Mouse (Mus musculus) heart, embryonic 15.5 days (tissue): Measurements from ENCODE around the gene Fcrl5. TPM values are rescaled to one million over a fixed set of nuclear protein-coding genes. Genes with fewer than 3 reads are reported as not detected.

Source experiments
- ATAC-seq: fragments of 200-750 bp; cut with Nextera tagmentation; replicated peaks from 2 replicates; pipeline ENCODE4 v1.8.0; 2017; ENCODE audit warnings: low read depth, moderate TSS enrichment; ENCODE audit not compliant: insufficient number of reproducible peaks, insufficient read depth, low FRiP score
- H3K27ac ChIP-seq: fragments of 300-500 bp; sonication (generic); 2 replicates; pipeline ENCODE4 v1.5.1; 2015; ENCODE audit warnings: mild to moderate bottlenecking, inconsistent platforms
- H3K27me3 ChIP-seq: fragments of 300-500 bp; sonication (generic); 2 replicates; pipeline ENCODE4 v1.6.1; 2015; ENCODE audit warnings: inconsistent platforms
- H3K36me3 ChIP-seq: fragments of 300-500 bp; sonication (generic); 2 replicates; pipeline ENCODE4 v1.6.1; 2015; ENCODE audit warnings: mild to moderate bottlenecking, inconsistent platforms
- H3K4me1 ChIP-seq: fragments of 300-500 bp; sonication (generic); replicated peaks from 2 replicates; pipeline ENCODE4 v1.6.1; 2015; ENCODE audit warnings: inconsistent platforms
- H3K4me2 ChIP-seq: fragments of 300-500 bp; sonication (generic); 2 replicates; pipeline ENCODE4 v1.6.1; 2015; ENCODE audit warnings: inconsistent platforms, mild to moderate bottlenecking, moderate library complexity
- H3K4me3 ChIP-seq: fragments of 300-500 bp; sonication (generic); 2 replicates; pipeline ENCODE4 v1.5.1; 2015; ENCODE audit warnings: mild to moderate bottlenecking, inconsistent platforms
- H3K9ac ChIP-seq: fragments of 300-500 bp; sonication (generic); 2 replicates; pipeline ENCODE4 v1.6.1; 2015; ENCODE audit warnings: mild to moderate bottlenecking, inconsistent platforms
- H3K9me3 ChIP-seq: fragments of 300-500 bp; sonication (generic); replicated peaks from 2 replicates; pipeline ENCODE4 v1.6.1; 2016; ENCODE audit warnings: inconsistent platforms
- WGBS: fragments of 180-500 bp; shearing (Covaris S2); methylation state at CpG from one replicate; pipeline ENCODE4 v1.1.7; 2015; ENCODE audit warnings: mixed read lengths; 5-methylcytosine and 5-hydroxymethylcytosine counted together
- polyA plus RNA-seq: library from polyadenylated mRNA; unstranded; fragments of >200 nt; fragmentation: Nextera tagmentation; extraction: Ambion mirVana; gene quantifications from 2 replicates; pipeline ENCODE4 v1.2.1, GENCODE M21; 2015

The Fcrl5 gene
- polyA plus RNA-seq, 1 experiment from 2014 or later: not detected

DNA sequence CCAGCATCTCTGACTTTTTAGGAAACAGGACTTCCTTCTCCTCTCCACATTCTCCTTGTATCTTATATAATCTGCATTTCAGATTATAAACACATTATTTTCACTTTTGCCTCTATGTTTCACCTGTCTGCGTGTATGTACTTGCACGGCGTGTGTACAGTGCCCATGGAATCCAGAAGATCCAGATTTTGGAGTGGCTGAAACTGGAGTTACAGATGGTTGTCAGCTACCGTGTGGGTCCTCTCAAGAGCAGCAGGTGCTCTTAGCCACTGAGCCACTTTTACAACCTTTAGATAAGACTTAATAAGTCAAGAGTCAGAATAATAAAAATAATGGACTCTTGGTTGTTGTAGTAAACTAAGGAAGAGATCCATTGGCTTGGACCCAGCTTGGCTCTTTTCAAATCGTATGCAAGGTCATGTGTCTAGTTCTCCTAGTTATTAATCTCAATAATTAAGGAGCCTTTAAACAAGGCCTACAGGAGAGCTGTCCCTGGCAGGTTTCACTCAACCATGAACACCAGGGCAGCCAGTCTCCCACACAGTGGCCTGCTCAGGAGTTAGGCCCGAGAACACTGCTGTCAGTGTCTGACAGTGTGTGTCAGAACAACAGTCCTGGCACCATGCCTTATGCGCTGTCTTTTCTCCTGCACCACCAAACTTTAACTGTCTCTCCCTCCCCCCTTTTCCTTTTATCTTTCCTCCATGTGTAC lies 98.2 kb downstream of the Fcrl5 start:
- ATAC-seq: no peak
- H3K9me3 ChIP-seq: no peaks in the 10 kb centered on the region
- WGBS: 86% methylated on average over 7 of the region's 7 CpGs
- no peaks in the 10 kb centered on the region for H3K27me3 ChIP-seq
- no peak overlapping the region for H3K9ac ChIP-seq
- H3K36me3 ChIP-seq: peaks cover 82% of the 10 kb centered on the region
- no peak overlapping the region for H3K4me2 ChIP-seq
- H3K27ac ChIP-seq: no peak overlapping the region
- peaks cover 24% of the 10 kb centered on the region for H3K4me1 ChIP-seq
- no peak overlapping the region for H3K4me3 ChIP-seq

DNA sequence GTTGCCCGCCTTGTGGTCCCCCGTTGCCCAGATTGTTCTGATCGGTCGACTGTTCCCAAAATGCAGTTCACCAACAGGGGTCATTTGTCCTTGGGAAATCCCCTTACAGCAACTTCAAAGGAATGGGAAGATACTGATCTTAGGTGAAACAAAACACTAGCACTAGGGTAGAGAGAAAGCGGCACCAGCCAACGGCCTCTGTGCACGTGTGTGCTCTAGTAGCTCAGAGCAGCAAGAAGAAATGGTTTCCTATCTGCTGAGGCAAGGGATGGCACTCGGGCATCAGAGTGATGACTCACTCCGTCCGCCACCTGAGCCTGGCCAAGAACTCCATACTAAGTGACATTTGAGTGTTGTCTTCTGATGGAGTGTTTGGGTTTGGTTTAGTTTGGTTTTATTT lies 102.5 kb downstream of the Fcrl5 start:
- WGBS: 48% methylated on average over 10 of the region's 10 CpGs
- no peaks in the 10 kb centered on the region for H3K27me3 ChIP-seq

DNA sequence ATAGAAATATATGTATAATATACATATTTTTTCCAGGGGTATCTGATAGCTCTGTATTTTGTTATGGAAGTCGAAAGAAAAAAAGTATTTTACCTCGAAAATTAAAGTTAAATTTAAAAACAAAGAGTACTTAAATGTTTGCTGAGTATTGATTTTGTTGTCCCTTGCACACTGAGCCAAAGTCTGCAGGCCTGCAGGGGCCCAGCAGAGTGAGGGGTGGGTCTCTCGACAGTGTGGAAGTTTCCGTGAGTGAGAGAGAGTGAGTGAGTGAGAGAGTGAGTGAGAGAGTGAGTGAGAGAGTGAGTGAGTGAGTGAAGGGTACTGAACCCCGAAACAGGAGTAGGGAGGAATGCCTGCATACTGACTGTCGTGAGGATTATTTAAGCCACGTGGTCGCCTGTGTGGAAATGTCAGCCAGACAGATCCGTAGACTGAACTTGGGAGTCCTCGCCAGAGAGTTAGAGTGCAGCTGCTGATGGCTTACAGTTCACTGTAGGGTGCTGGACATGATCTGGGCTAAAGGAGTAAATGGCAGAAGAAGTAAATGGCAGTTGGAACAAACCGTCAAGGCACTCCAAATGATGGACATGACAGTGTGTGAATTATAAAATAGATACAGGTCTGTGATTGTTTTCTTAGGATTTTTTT lies 104.6 kb downstream of the Fcrl5 start:
- H3K9me3 ChIP-seq: no peaks in the 10 kb centered on the region
- peak overlapping the region; percentile 13; the same call in 1 of the 2 replicates for H3K4me2 ChIP-seq
- H3K4me3 ChIP-seq: no peak overlapping the region
- peaks cover 26% of the 10 kb centered on the region for H3K36me3 ChIP-seq
- 58% methylated on average over 11 of the region's 11 CpGs for WGBS
- H3K27ac ChIP-seq: peak overlapping the region; percentile 80
- no peak overlapping the region for H3K9ac ChIP-seq
- ATAC-seq: no peak
- H3K27me3 ChIP-seq: no peaks in the 10 kb centered on the region
- peaks cover 63% of the 10 kb centered on the region for H3K4me1 ChIP-seq

More for the DNA sequence above, 102.5 kb downstream of the Fcrl5 start:
- H3K9me3 ChIP-seq: no peaks in the 10 kb centered on the region
- no peak overlapping the region for H3K4me3 ChIP-seq
- H3K27ac ChIP-seq: no peak overlapping the region
- H3K4me1 ChIP-seq: peaks cover 60% of the 10 kb centered on the region
- ATAC-seq: no peak
- no peak overlapping the region for H3K9ac ChIP-seq
- peaks cover 47% of the 10 kb centered on the region for H3K36me3 ChIP-seq
- no peak overlapping the region for H3K4me2 ChIP-seq

DNA sequence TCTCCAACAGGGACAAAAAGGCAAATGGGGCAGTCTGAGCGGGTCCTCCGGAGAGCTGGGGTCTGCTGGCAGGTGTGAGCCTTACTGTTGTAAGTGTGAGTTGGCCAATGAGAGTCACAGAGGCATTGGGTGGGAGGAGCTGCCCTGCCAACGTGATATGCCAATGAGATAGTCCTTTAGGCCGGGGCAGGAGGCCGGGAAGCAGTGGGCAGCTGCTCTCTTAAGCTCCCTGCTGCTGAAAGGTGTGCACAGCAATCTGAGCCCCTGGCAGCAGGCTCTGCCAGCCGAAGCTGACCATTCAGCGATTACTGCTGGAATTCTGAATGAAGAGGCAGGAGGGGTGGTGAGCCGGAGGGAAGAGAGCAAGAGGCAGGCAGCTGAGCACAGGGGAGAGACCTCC lies 105.1 kb downstream of the Fcrl5 start:
- Histone ChIP-seq H3K4me1 (peaks cover 63% of the 10 kb centered on the region), H3K36me3 (peaks cover 20% of the 10 kb centered on the region), H3K27ac (peak overlapping the region; percentile 80), H3K9ac (no peak overlapping the region), H3K9me3 (no peaks in the 10 kb centered on the region), H3K4me2 (peak overlapping the region; percentile 13), H3K4me3 (no peak overlapping the region), H3K27me3 (no peaks in the 10 kb centered on the region)
- ATAC-seq: no peak
- 24% methylated on average over 8 of the region's 8 CpGs for WGBS

DNA sequence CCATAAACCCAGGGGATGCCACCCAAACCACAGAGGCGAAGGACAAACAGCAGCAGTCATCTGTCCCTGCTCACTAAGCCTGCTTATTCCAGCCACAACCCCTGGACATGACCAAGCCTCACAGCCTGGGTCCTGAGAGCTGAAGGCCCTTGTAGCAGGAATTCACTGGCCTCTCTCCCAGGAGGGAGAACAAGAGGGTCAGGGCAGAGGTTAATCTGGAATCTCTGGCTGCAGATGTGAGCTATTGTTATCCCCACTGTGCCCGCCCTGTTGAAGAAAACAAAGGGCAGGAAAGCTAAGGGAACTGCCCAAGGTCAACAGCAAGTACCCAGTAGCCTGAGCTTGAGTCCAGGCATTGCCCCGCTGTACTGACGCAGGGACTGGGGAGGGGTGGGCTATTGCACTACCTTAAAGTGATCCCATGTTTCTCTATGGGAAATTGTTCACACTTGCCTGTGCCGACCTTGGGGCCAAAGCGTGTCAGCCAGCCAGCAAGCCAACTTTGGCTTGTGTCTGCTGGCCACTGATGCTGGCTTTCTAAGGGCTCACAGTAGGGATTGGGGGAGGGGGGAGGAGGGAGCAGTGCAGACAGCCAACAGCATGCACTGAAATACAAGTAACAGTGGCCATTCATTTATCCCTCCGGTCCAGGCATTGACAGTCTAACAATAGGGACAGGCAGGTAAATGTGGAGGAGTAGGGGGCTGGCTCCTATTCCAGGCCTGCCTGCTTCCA lies 107.1 kb downstream of the Fcrl5 start:
- WGBS: 51% methylated on average over 7 of the region's 7 CpGs
- ATAC-seq: 0 out of 2 replicates have a peak, but pooled peaks have one; percentile 40
- no peak overlapping the region for H3K4me3 ChIP-seq
- H3K27me3 ChIP-seq: no peaks in the 10 kb centered on the region
- no peak overlapping the region for H3K9ac ChIP-seq
- no peaks in the 10 kb centered on the region for H3K9me3 ChIP-seq
- H3K4me1 ChIP-seq: peaks cover 52% of the 10 kb centered on the region
- peak overlapping the region; percentile 73 for H3K27ac ChIP-seq
- H3K36me3 ChIP-seq: peaks cover 4% of the 10 kb centered on the region; the same call in 1 of the 2 replicates
- H3K4me2 ChIP-seq: no peak overlapping the region

DNA sequence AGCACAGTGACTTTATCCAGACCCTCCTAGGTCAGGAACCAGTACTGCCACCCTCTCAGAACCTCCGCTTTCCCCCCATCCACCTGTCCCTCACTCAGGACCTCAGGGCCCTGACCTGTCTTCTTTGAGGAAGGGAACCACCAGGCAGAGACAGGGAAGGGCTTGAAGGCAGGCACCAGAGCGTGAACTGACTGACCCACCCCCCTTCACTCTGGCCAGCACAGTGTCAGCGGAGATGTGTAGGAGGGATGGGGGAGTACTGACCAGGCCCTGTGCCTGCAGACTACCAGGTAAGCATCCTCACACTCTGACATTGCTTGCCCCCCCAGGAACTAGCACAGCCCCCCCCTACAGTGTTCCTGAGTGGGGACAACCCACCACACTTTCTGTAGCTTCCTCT lies 110.0 kb downstream of the Fcrl5 start:
- Histone ChIP-seq H3K4me1 (peaks cover 28% of the 10 kb centered on the region), H3K4me2 (no peak overlapping the region), H3K9me3 (no peaks in the 10 kb centered on the region), H3K27me3 (peaks cover 10% of the 10 kb centered on the region), H3K27ac (no peak overlapping the region), H3K9ac (no peak overlapping the region), H3K36me3 (no peaks in the 10 kb centered on the region), H3K4me3 (no peak overlapping the region)
- WGBS: 83% methylated on average over 3 of the region's 3 CpGs
- no peak for ATAC-seq

DNA sequence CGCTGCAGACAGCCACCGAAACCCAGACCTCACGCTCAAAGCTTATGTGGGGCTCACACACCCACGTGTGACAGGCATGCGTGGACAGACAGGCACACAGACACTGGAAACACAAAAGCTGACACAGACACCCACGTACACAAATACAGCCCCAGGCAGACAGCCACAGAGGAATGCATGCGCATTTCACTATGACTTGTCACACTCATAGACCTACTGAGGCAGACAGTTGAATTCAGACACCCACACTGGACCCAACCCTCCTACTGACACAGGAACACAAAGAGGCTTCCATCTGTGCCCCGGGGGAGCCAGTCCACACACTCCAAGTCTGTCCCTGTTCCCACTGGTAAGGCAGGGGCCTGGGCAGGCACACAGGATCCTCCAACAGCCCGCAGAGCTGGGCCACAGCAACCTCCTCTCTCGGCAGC lies 110.7 kb downstream of the Fcrl5 start:
- H3K27ac ChIP-seq: no peak overlapping the region
- H3K9me3 ChIP-seq: no peaks in the 10 kb centered on the region
- peaks cover 21% of the 10 kb centered on the region for H3K4me1 ChIP-seq
- ATAC-seq: no peak
- H3K4me2 ChIP-seq: no peak overlapping the region
- H3K36me3 ChIP-seq: no peaks in the 10 kb centered on the region
- H3K9ac ChIP-seq: no peak overlapping the region
- 76% methylated on average over 10 of the region's 10 CpGs for WGBS
- no peak overlapping the region for H3K4me3 ChIP-seq
- H3K27me3 ChIP-seq: peaks cover 16% of the 10 kb centered on the region

DNA sequence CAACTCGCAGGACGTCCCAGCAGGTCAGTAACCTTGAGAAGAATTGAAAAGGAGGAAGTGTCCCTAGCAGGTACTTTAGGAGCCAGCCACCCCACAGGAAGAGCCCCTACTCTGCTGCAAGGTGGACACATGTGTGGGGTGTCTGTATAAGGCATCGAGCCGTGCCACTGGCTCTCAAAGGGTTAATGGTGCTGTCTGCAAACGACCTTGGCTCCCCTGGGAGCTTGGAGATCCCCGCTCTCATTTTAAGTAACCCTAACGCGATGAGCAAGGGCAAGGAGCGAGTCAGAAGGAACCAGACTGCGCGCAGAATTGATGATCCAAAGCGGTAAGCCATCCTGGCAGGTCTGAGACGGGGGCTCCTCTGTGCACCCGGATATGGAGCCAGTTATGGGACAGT lies 114.3 kb downstream of the Fcrl5 start:
- ATAC-seq: no peak
- Histone ChIP-seq H3K27ac (no peak overlapping the region), H3K27me3 (peaks cover 26% of the 10 kb centered on the region)

More for the DNA sequence above, 114.3 kb downstream of the Fcrl5 start:
- Histone ChIP-seq H3K4me1 (peaks cover 11% of the 10 kb centered on the region), H3K4me3 (no peak overlapping the region), H3K9ac (no peak overlapping the region), H3K36me3 (no peaks in the 10 kb centered on the region), H3K9me3 (no peaks in the 10 kb centered on the region), H3K4me2 (no peak overlapping the region)
- WGBS: 30% methylated on average over 14 of the region's 14 CpGs

Other genes starting within 250 kb of the Fcrl5 start
- gene Fcrls, start 172.0 kb upstream of the Fcrl5 start, polyA plus RNA-seq: 4.6 and 7.5 TPM in 2 replicates
- 0.15 and 0.55 TPM in 2 replicates for gene Cd5l, start 77.9 kb upstream of the Fcrl5 start, polyA plus RNA-seq
- gene Fcrl1, start 59.4 kb upstream of the Fcrl5 start, polyA plus RNA-seq: 0.20 and 0.36 TPM in 2 replicates
- gene Etv3, start 89.6 kb downstream of the Fcrl5 start, polyA plus RNA-seq: 9.6 and 12.5 TPM in 2 replicates
- 7.5 and 10.8 TPM in 2 replicates for gene Arhgef11, start 181.8 kb downstream of the Fcrl5 start, polyA plus RNA-seq